Comparison of ENCODE assay signal across 28 mouse cellular contexts in the genomic region with DNA sequence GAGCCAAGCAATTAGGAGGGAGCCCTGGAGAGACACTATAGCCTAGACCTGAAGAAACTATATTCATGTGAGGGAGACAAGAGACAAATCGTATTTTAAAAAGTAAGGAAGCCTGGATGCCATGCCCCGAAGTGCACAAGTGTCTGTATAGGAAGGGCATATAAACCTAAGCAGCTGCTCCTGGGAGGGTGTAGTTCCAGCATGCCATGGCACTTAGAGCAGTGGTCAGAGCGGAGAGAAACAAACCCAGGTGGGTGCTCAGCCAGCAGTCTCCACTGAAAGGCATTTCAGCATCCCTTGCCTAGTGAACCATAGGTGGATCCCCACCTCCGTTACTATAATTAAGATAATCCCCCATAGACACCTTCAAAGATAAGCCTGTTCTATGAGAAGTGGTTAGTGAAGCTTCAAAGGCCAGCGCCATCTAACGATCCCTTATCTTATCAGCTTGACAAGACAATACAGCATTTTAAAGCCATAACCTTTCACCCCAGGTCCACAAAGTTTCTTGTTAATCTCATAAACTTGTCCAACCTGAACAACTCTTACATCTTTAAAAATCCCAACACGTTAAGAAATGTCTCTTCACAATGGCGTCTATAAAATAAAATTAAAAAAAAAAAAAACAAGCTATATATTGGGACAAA. TPM values are rescaled to one million over a fixed set of nuclear protein-coding genes. Genes with fewer than 3 reads are reported as not detected.
DNase-seq lines count a peak whose midpoint lies in the region; ATAC-seq and TF ChIP-seq lines count a peak whose summit lies in the region.
"Had no signal": no experiment of that assay in that cellular context is flagged by ENCODE, and none has a peak within 500 bp of the region (broad histone marks: within the 10 kb centered on the region; RNA-seq: fewer than 3 reads in every experiment).

No protein-coding gene starts in this region.

- H3K9ac ChIP-seq in liver, adult 2 months (ENCODE audit: low read depth, low read length), result peak overlapping the region; percentile 56
- no peak overlapping the region for H3K9ac ChIP-seq in liver, embryonic 13.5 days
- no peak overlapping the region for H3K9ac ChIP-seq in forebrain, postnatal 0 days
- H3K9ac ChIP-seq: embryonic facial prominence, embryonic 13.5 days; forebrain, embryonic 12.5 days; forebrain, embryonic 15.5 days; heart, embryonic 12.5 days; heart, embryonic 15.5 days; hindbrain, embryonic 14.5 days had no signal

- no peaks in the 10 kb centered on the region for H3K27me3 ChIP-seq in liver, adult 2 months (ENCODE audit: control insufficient read depth, insufficient read depth, low read length)
- H3K27me3 ChIP-seq in liver, embryonic 13.5 days, result no peaks in the 10 kb centered on the region
- no peaks in the 10 kb centered on the region for H3K27me3 ChIP-seq in myocyte (ENCODE audit: control insufficient read depth, insufficient read depth, insufficient read length)
- no peaks in the 10 kb centered on the region for H3K27me3 ChIP-seq in forebrain, postnatal 0 days (ENCODE audit: insufficient read depth, low read length)
- H3K27me3 ChIP-seq: embryonic facial prominence, embryonic 13.5 days; forebrain, embryonic 12.5 days; forebrain, embryonic 15.5 days; heart, embryonic 12.5 days; heart, embryonic 15.5 days had no signal

- H3K36me3 ChIP-seq in liver, adult 2 months (ENCODE audit: control insufficient read depth, insufficient read depth, low read length), result peaks cover 19% of the 10 kb centered on the region
- peaks cover 55% of the 10 kb centered on the region for H3K36me3 ChIP-seq in liver, embryonic 13.5 days
- H3K36me3 ChIP-seq in myocyte (ENCODE audit: control insufficient read depth, insufficient read depth), result peaks cover 5% of the 10 kb centered on the region
- no peaks in the 10 kb centered on the region for H3K36me3 ChIP-seq in forebrain, postnatal 0 days (ENCODE audit: insufficient read depth)
- H3K36me3 ChIP-seq: embryonic facial prominence, embryonic 10.5 days; embryonic facial prominence, embryonic 13.5 days; forebrain, embryonic 12.5 days; forebrain, embryonic 15.5 days; heart, embryonic 12.5 days; heart, embryonic 15.5 days had no signal

- no peak overlapping the region for H3ac ChIP-seq in myocyte (ENCODE audit: control insufficient read depth, insufficient read length)

- peak overlapping the region; percentile 74 for H3K27ac ChIP-seq in liver, adult 2 months (replicated peaks; ENCODE audit: insufficient read depth, low read depth, low read length)
- no peak overlapping the region; the same call in 1 of the 2 replicates for H3K27ac ChIP-seq in bone marrow, adult 2 months (ENCODE audit: control insufficient read depth, insufficient read depth, low read depth, low read length, poor library complexity)
- H3K27ac ChIP-seq in liver, embryonic 13.5 days, result peak overlapping the region; percentile 21; the same call in 1 of the 2 replicates
- H3K27ac ChIP-seq in forebrain, postnatal 0 days (ENCODE audit: low read depth, low read length), result no peak overlapping the region
- H3K27ac ChIP-seq: embryonic facial prominence, embryonic 10.5 days; embryonic facial prominence, embryonic 13.5 days; forebrain, embryonic 12.5 days; forebrain, embryonic 15.5 days; heart, embryonic 15.5 days; hindbrain, embryonic 14.5 days had no signal

- peak overlapping the region; percentile 55 for H3K4me3 ChIP-seq in liver, adult 2 months (ENCODE audit: insufficient read depth, low read depth, low read length)
- peak overlapping the region; percentile 49 for H3K4me3 ChIP-seq in bone marrow, adult 2 months (replicated peaks; ENCODE audit: control insufficient read depth, low read depth, low read length)
- no peak overlapping the region for H3K4me3 ChIP-seq in liver, embryonic 13.5 days (replicated peaks)
- no peak overlapping the region for H3K4me3 ChIP-seq in myocyte
- H3K4me3 ChIP-seq in forebrain, postnatal 0 days (ENCODE audit: low read depth, low read length), result no peak overlapping the region
- H3K4me3 ChIP-seq: embryonic facial prominence, embryonic 10.5 days; embryonic facial prominence, embryonic 13.5 days; erythroblast, embryonic 14.5 days; forebrain, embryonic 12.5 days; forebrain, embryonic 15.5 days; heart, embryonic 12.5 days; heart, embryonic 15.5 days had no signal

- TF ChIP-seq POLR2A in liver, adult 2 months (IDR thresholded peaks at IDR 0.05; ENCODE audit: extremely low read depth, insufficient read depth, low read length), result no peak
- no peak for TF ChIP-seq POLR2A in bone marrow, adult 2 months (IDR thresholded peaks at IDR 0.05; ENCODE audit: borderline replicate concordance, control insufficient read depth, low read depth, low read length)
- no peak for TF ChIP-seq POLR2A in myocyte (IDR thresholded peaks at IDR 0.05; ENCODE audit: insufficient read length, low read depth)

- no peak overlapping the region for H3K4me2 ChIP-seq in liver, embryonic 13.5 days
- peak overlapping the region; percentile 20 for H3K4me2 ChIP-seq in myocyte (ENCODE audit: low read depth)
- H3K4me2 ChIP-seq in forebrain, postnatal 0 days (ENCODE audit: low read depth), result no peak overlapping the region
- H3K4me2 ChIP-seq: embryonic facial prominence, embryonic 13.5 days; forebrain, embryonic 12.5 days; forebrain, embryonic 15.5 days; heart, embryonic 12.5 days; heart, embryonic 15.5 days; hindbrain, embryonic 14.5 days had no signal

- no peaks in the 10 kb centered on the region for H3K9me3 ChIP-seq in liver, embryonic 13.5 days (replicated peaks)
- H3K9me3 ChIP-seq in forebrain, postnatal 0 days (ENCODE audit: low read length), result no peaks in the 10 kb centered on the region
- H3K9me3 ChIP-seq: embryonic facial prominence, embryonic 10.5 days; embryonic facial prominence, embryonic 13.5 days; forebrain, embryonic 12.5 days; forebrain, embryonic 15.5 days; heart, embryonic 12.5 days; heart, embryonic 15.5 days had no signal

- peak; percentile 69 for DNase-seq in liver, adult 2 months (ENCODE audit: extremely low read depth, low read depth, low spot score)
- DNase-seq in liver, result no peak
- DNase-seq in liver, embryonic 13.5 days, result no peak
- DNase-seq in thymus, postnatal 0 days (ENCODE audit: low spot score), result no peak
- no peak for DNase-seq in forebrain, postnatal 0 days
- DNase-seq: adrenal gland, adult 8-10 months; adrenal gland, postnatal 36 days; cerebellum, adult 11-12 months; cerebellum, adult 8-10 months; cerebellum, postnatal 10 days; cerebellum, postnatal 36 days; embryo, embryonic 11 days; gastrocnemius, postnatal 25 days; heart, adult 18-20 months; heart, postnatal 10 days; heart, postnatal 36 days had no signal

- peaks cover 20% of the 10 kb centered on the region for H3K4me1 ChIP-seq in liver, adult 2 months (ENCODE audit: control insufficient read depth, insufficient read depth, low read length)
- peaks cover 3% of the 10 kb centered on the region; the same call in 1 of the 2 replicates for H3K4me1 ChIP-seq in bone marrow, adult 2 months (ENCODE audit: control insufficient read depth, insufficient read depth, low read length)
- peaks cover 88% of the 10 kb centered on the region for H3K4me1 ChIP-seq in liver, embryonic 13.5 days (replicated peaks)
- no peaks in the 10 kb centered on the region for H3K4me1 ChIP-seq in forebrain, postnatal 0 days (ENCODE audit: insufficient read depth)
- H3K4me1 ChIP-seq: forebrain, embryonic 15.5 days had no signal

- 34% methylated on average over 8 of the region's 8 CpGs for WGBS in liver, adult 2 months
- WGBS in bone marrow, adult 2 months, result 78% methylated on average over 8 of the region's 8 CpGs
- WGBS in liver, embryonic 13.5 days (ENCODE audit: insufficient replicate concordance), result 57% methylated on average over 8 of the region's 8 CpGs
- 56% methylated on average over 8 of the region's 8 CpGs for WGBS in forebrain, postnatal 0 days

- peaks cover 33% of the 10 kb centered on the region; the same call in 1 of the 2 replicates for H3K79me2 ChIP-seq in liver, adult 2 months (ENCODE audit: control insufficient read depth, insufficient read depth, low read length)
- H3K79me2 ChIP-seq in myocyte (ENCODE audit: control insufficient read depth, insufficient read depth), result peaks cover 78% of the 10 kb centered on the region

- no peak for TF ChIP-seq CTCF in liver, adult 2 months (IDR thresholded peaks at IDR 0.05; ENCODE audit: low read depth, low read length)
- TF ChIP-seq CTCF in bone marrow, adult 2 months (IDR thresholded peaks at IDR 0.05; ENCODE audit: control insufficient read depth, insufficient read depth, low read length), result no peak
- TF ChIP-seq CTCF in forebrain, postnatal 0 days (IDR thresholded peaks at IDR 0.05; ENCODE audit: low read depth), result no peak

- ATAC-seq in liver, embryonic 13.5 days (ENCODE audit: low read depth), result no peak
- ATAC-seq in forebrain, postnatal 0 days, result no peak
- ATAC-seq: activated CD4-positive, CD25-positive, alpha-beta regulatory T cell, adult 4 months; CD4-positive, CD25-positive, alpha-beta regulatory T cell, adult 4 months; forebrain, embryonic 15.5 days had no signal

TF ChIP-seq in myocyte, 11 proteins besides CTCF, POLR2A, EP300 and RAD21 (continues in another document):
- no peak for TF ChIP-seq SRF (IDR thresholded peaks at IDR 0.05; ENCODE audit: control insufficient read depth, insufficient read length, low read depth)
- no peak for TF ChIP-seq E2F4 (IDR thresholded peaks at IDR 0.05; ENCODE audit: insufficient read depth)
- no peak for TF ChIP-seq USF1 (IDR thresholded peaks at IDR 0.05; ENCODE audit: low read depth)
- no peak for TF ChIP-seq MAX (IDR thresholded peaks at IDR 0.05; ENCODE audit: low read depth)
- TF ChIP-seq TCF12 (IDR thresholded peaks at IDR 0.05; ENCODE audit: insufficient read depth, poor library complexity, severe bottlenecking), result no peak
- no peak for TF ChIP-seq POLR2AphosphoS2 (IDR thresholded peaks at IDR 0.05; ENCODE audit: insufficient read length, low read depth)
- peak in 1 of 3 experiments; percentile 52 for TF ChIP-seq MYOD1 (IDR thresholded peaks at IDR 0.05; ENCODE audit: control insufficient read depth in 1 of 3, insufficient read length in 2 of 3, low read depth in 2 of 3)
- peak in 1 of 3 experiments; percentile 61 for TF ChIP-seq MYOG (IDR thresholded peaks at IDR 0.05; ENCODE audit: control insufficient read depth in 1 of 3, insufficient read depth in 1 of 3, insufficient read length in 2 of 3, low read depth in 2 of 3)
- no peak for TF ChIP-seq REST (IDR thresholded peaks at IDR 0.05; ENCODE audit: insufficient read depth, insufficient read length)
- TF ChIP-seq TCF3 (IDR thresholded peaks at IDR 0.05; ENCODE audit: insufficient read length, low read depth), result no peak

RNA-seq across cellular contexts. Expression of gene St3gal5, which starts 20.1 kb away (rescaled TPM):
- total RNA-seq in liver, adult 2 months (2014; rRNA removed), result 115 and 162 TPM in 2 replicates
- polyA plus RNA-seq in liver, adult 2 months (2012; rRNA removed), result 61.4 and 133 TPM in 2 replicates
- polyA plus RNA-seq in bone marrow, adult 2 months (2011; ENCODE audit: insufficient read depth, insufficient read length, low replicate concordance, missing spikeins), result 165 and 203 TPM in 2 replicates
- 179 and 192 TPM in 2 replicates for polyA plus RNA-seq in liver, embryonic 13.5 days (2015; fragmentation: Nextera tagmentation; extraction: Ambion mirVana)
- 94.5 TPM for polyA plus RNA-seq in myocyte (2012; fragmentation: generic; extraction: Trizol)
- polyA plus RNA-seq in thymus, postnatal 0 days (2015; fragmentation: Nextera tagmentation; extraction: Ambion mirVana), result 2.6 TPM in 2 replicates
- 16.5 and 17.5 TPM in 2 replicates for total RNA-seq in forebrain, postnatal 0 days (2014; rRNA removed)
- polyA plus RNA-seq in forebrain, postnatal 0 days (2015; fragmentation: Nextera tagmentation; extraction: Ambion mirVana), result 26.0 and 53.4 TPM in 2 replicates

Comparison
In these comparisons a context has a peak if more than half of its experiments do, and no peak if none do; other contexts are left out.
1. H3K4me3 ChIP-seq: peak in liver, adult 2 months (single experiment) and bone marrow, adult 2 months (single experiment); none in liver, embryonic 13.5 days (single experiment), myocyte (single experiment) and forebrain, postnatal 0 days (single experiment).
2. H3K27ac ChIP-seq: peak in liver, adult 2 months (single experiment) and liver, embryonic 13.5 days (single experiment); none in bone marrow, adult 2 months (single experiment) and forebrain, postnatal 0 days (single experiment).